Mouse (Mus musculus) liver, postnatal 0 days (tissue): ENCODE results near the gene Masp1.

Experiments used
- CTCF ChIP-seq: sonication (generic); IDR thresholded peaks from 2 replicates; pipeline ENCODE4 v1.5.1; 2016; ENCODE audit warnings: antibody characterized with exemption, low read depth
- EP300 ChIP-seq: IDR thresholded peaks from 2 replicates; pipeline ENCODE4 v1.6.1; 2016; ENCODE audit warnings: antibody characterized with exemption, low read depth, mild to moderate bottlenecking

DNA sequence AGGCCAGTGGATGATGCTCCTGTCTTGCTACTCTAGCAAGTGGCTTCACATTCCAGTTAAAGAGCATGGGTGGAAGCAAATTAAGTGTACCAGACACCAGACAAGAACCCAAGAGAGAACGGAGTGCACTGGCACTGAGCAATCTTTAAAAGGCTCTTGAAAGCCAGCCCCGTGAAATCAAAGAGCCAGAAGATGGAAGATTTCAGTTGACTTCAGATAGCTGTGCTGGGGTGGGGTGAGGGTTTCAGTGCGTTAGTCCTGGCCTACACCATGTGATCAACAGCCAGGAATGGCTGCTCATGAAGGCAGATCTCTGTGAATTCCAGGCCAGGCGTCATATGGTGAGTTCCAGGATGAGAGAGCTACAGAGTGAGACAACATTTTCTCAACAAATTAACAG, 17.3 kb downstream of the Masp1 start:
- no peak for TF ChIP-seq CTCF
- no peak for TF ChIP-seq EP300
